Mouse (Mus musculus): ENCODE results near the gene Gm27029. TPM values are rescaled to one million over a fixed set of nuclear protein-coding genes. Genes with fewer than 3 reads are reported as not detected.
A peak's percentile ranks its signal among the peaks of the same experiment; 100 is the strongest.
"Not testable (repeated sequence)": the region's sequence is repeated elsewhere in the genome, so short reads cannot be mapped to it uniquely, and the experiment has no call there.

Gene Gm27029
- polyA plus RNA-seq, 1 experiment from 2014 or later: 15.0 TPM

- Histone ChIP-seq H3K27me3 (ENCODE audit: low read depth, poor library complexity, severe bottlenecking) (no peaks in the 10 kb centered on the region), H3K9me3 (replicated peaks) (no peaks in the 10 kb centered on the region), H3K27ac (no peak overlapping the region), H3K4me3 (no peak overlapping the region), H3K36me3 (peaks cover 4% of the 10 kb centered on the region), H3K4me1 (peaks cover 7% of the 10 kb centered on the region)
- 93% methylated on average over 10 of the region's 10 CpGs for WGBS
- no peak for DNase-seq (ENCODE audit: low spot score)
These were observed 26.9 kb upstream of the Gm27029 start for GRCm38 (mm10) chr11:101451536-101451935.

DNA sequence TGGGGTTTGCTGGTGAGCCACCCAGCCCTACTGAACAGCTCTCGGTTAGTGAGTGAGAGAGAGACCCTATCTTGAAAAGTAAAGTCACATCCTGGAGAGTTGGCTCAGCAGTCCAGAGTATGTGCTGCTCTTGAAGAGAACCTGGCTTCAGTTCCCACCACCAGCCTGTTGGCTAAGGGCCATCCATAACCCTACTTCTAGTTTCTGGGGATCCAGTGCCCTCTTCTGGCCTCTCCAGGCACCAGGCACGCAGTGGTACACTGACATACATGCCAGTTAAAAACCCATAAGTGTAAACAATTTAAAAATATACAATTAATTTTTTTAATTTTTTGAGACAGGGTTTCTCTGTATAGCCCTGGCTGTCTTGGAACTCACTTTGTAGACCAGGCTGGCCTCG lies 25.8 kb upstream of the Gm27029 start:
- Histone ChIP-seq H3K27me3 (ENCODE audit: low read depth, poor library complexity, severe bottlenecking) (no peaks in the 10 kb centered on the region), H3K9me3 (replicated peaks) (no peaks in the 10 kb centered on the region), H3K27ac (no peak overlapping the region), H3K4me3 (no peak overlapping the region), H3K36me3 (peaks cover 13% of the 10 kb centered on the region), H3K4me1 (peaks cover 7% of the 10 kb centered on the region)
- no peak for DNase-seq (ENCODE audit: low spot score)
- 85% methylated on average over 3 of the region's 3 CpGs for WGBS

DNA sequence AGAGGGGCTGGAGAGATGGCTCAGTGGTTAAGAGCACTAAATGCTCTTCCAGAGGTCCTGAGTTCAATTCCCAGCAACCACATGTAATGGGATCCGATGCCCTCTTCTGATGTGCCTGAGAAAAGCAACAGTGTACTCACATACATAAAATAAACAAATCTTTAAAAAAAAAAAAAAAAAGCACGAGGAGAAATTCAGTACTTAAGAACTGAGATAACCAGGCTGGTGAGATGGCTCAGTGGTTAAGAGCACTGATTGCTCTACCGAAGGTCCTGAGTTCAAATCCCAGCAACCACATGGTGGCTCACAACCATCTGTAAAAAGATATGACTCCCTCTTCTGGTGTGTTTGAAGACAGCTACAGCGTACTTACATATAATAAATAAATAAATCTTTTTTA lies 25.0 kb upstream of the Gm27029 start:
- H3K4me3 ChIP-seq; H3K4me1 ChIP-seq; H3K9me3 ChIP-seq (replicated peaks); H3K27ac ChIP-seq; H3K27me3 ChIP-seq (ENCODE audit: low read depth, poor library complexity, severe bottlenecking); DNase-seq (ENCODE audit: low spot score): not testable (repeated sequence)
- peaks cover 21% of the 10 kb centered on the region for H3K36me3 ChIP-seq
- WGBS: 90% methylated on average over 4 of the region's 4 CpGs

DNA sequence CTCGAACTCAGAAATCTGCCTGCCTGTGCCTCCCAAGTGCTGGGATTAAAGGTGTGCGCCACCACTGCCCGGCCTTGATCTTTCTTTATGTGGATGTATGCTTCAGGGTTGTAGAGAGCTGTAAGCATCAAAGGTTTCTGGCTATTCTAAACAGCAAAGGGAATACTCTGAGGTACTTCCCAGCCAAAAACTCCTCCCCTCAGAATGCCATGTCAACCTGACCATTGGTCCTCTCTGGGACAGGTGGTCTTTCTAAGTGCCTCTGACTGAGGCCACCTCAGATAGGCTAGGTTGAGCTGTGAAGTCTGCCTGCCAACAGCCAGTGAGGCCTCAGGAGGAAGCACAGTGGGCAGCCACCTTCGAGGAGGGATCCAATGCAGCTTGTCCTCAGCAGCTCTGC lies 24.3 kb upstream of the Gm27029 start:
- 84% methylated on average over 4 of the region's 4 CpGs for WGBS
- DNase-seq (ENCODE audit: low spot score): no peak
- H3K4me1 ChIP-seq: peaks cover 15% of the 10 kb centered on the region
- H3K27me3 ChIP-seq (ENCODE audit: low read depth, poor library complexity, severe bottlenecking): no peaks in the 10 kb centered on the region
- no peak overlapping the region; the same call in 1 of the 2 replicates for H3K4me3 ChIP-seq
- H3K36me3 ChIP-seq: peaks cover 28% of the 10 kb centered on the region
- H3K9me3 ChIP-seq (replicated peaks): no peaks in the 10 kb centered on the region
- no peak overlapping the region for H3K27ac ChIP-seq

DNA sequence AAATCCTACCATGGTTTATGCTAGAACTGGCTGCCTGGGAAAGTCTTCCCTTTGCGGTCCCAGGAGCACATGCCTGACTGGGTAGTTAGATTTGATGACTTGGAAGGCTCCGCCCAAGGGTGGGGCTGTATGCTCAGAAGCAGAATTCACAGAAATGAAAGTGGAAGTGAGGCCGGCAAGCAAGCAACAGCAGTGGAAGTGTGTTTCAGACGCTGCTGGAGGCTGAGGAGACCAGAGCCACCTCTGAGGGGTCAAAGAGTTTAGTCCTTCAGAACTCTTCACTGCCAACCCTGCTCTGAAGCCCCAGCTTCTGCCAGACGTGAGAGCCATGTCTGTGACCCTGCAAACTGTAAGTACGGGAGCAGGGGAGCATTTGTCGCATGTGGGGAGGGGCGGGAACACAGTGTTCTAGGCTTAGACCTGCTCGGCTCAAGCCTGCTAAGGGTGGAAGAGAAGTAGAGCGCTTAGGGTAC lies 23.7 kb upstream of the Gm27029 start, which contains the start of gene Ifi35:
TSS of gene Ifi35 (plus strand) at position 134 of the 473 bp plus-strand sequence.
- peak within 1 kb of the TSS; percentile 40 for H3K4me3 ChIP-seq
- peaks cover 21% of the 10 kb centered on the region for H3K4me1 ChIP-seq
- H3K9me3 ChIP-seq (replicated peaks): no peaks in the 10 kb centered on the region
- H3K27ac ChIP-seq: peak within 1 kb of the TSS; percentile 50; the same call in 1 of the 2 replicates
- H3K27me3 ChIP-seq (ENCODE audit: low read depth, poor library complexity, severe bottlenecking): no peaks in the 10 kb centered on the region
- 34% methylated on average over 10 of the region's 10 CpGs for WGBS
- peaks cover 34% of the 10 kb centered on the region for H3K36me3 ChIP-seq
- no peak for DNase-seq (ENCODE audit: low spot score)

DNA sequence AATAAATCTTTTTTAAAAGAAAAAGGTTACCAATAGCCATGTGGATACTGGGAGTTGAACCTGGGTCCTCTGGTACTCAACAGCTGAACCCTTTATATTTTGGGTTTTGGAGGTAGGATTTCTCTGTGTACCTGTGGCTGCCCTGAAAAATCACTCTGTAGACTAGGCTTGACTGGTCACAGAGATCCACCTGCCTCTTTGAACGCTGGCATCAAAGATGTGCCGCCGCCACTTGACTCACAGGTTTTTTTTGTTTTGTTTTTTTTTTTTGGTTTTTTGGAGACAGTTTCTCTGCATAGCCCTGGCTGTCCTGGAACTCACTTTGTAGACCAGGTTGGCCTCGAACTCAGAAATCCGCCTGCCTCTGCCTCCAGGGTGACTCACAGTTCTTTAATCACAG lies 23.2 kb upstream of the Gm27029 start:
- no peak for DNase-seq (ENCODE audit: low spot score)
- Histone ChIP-seq H3K9me3 (replicated peaks) (no peaks in the 10 kb centered on the region), H3K27ac (no peak overlapping the region), H3K4me3 (no peak overlapping the region; the same call in 1 of the 2 replicates), H3K27me3 (ENCODE audit: low read depth, poor library complexity, severe bottlenecking) (no peaks in the 10 kb centered on the region), H3K36me3 (peaks cover 38% of the 10 kb centered on the region), H3K4me1 (peaks cover 25% of the 10 kb centered on the region)
- 86% methylated on average over 5 of the region's 5 CpGs for WGBS

DNA sequence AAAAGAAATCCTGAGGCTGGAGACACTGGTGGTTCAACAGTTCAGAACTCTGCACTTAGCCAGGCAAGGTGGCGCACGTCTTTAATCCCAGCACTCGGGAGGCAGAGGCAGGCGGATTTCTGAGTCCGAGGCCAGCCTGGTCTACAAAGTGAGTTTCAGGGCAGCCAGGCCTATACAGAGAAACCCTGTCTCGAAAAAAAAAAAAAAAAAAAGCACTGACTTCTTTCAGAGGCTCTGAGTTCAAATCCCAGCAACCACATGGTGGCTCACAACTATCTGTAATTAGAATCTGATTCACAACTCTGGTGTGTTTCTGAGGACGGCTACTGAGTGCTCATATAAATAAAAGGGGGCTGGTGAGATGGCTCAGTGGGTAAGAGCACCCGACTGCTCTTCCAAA lies 22.3 kb upstream of the Gm27029 start:
- 92% methylated on average over 8 of the region's 8 CpGs for WGBS
- Histone ChIP-seq H3K4me1 (peaks cover 25% of the 10 kb centered on the region), H3K36me3 (peaks cover 38% of the 10 kb centered on the region)
- not testable (repeated sequence) for DNase-seq (ENCODE audit: low spot score); H3K27ac ChIP-seq; H3K4me3 ChIP-seq; H3K9me3 ChIP-seq (replicated peaks); H3K27me3 ChIP-seq (ENCODE audit: low read depth, poor library complexity, severe bottlenecking)

- peaks cover 38% of the 10 kb centered on the region for H3K36me3 ChIP-seq
- H3K4me1 ChIP-seq: peaks cover 25% of the 10 kb centered on the region
- WGBS: 83% methylated on average over 1 of the region's 1 CpGs
- no peak overlapping the region for H3K4me3 ChIP-seq
- H3K9me3 ChIP-seq (replicated peaks): no peaks in the 10 kb centered on the region
- DNase-seq (ENCODE audit: low spot score): no peak
- H3K27ac ChIP-seq: no peak overlapping the region
- no peaks in the 10 kb centered on the region for H3K27me3 ChIP-seq (ENCODE audit: low read depth, poor library complexity, severe bottlenecking)
These were observed 21.7 kb upstream of the Gm27029 start for GRCm38 (mm10) chr11:101446319-101446718.

DNA sequence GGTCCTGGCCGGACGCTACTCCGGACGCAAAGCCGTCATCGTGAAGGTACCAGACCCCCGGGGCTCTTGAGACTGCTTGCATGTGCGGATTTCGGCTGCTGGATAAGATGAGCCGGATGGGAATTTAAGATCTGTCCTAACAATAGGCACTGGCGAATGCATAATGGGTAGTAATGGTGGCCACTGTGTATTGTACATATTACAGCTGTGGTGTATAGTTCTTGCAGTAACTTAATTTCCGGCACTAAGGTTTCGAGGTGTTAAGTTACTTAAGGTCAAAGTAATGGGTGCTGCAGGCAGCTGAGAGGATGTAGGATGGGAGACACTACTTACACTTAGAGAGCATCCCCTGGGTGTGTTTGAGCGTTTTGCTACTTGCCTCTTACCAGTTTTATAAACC lies 18.2 kb upstream of the Gm27029 start:
- H3K4me3 ChIP-seq: peak overlapping the region; percentile 66
- no peaks in the 10 kb centered on the region for H3K9me3 ChIP-seq (replicated peaks)
- peaks cover 20% of the 10 kb centered on the region for H3K4me1 ChIP-seq
- 1% methylated on average over 14 of the region's 14 CpGs for WGBS
- H3K27me3 ChIP-seq (ENCODE audit: low read depth, poor library complexity, severe bottlenecking): no peaks in the 10 kb centered on the region
- H3K36me3 ChIP-seq: peaks cover 38% of the 10 kb centered on the region
- H3K27ac ChIP-seq: peak overlapping the region; percentile 92
- DNase-seq (ENCODE audit: low spot score): no peak

- under 1% methylated on average over 42 of the region's 42 CpGs for WGBS
- H3K27me3 ChIP-seq (ENCODE audit: low read depth, poor library complexity, severe bottlenecking): no peaks in the 10 kb centered on the region
- peaks cover 38% of the 10 kb centered on the region for H3K36me3 ChIP-seq
- DNase-seq (ENCODE audit: low spot score): peak; percentile 98
- peaks cover 20% of the 10 kb centered on the region for H3K4me1 ChIP-seq
- H3K9me3 ChIP-seq (replicated peaks): no peaks in the 10 kb centered on the region
- H3K4me3 ChIP-seq: peak within 1 kb of the TSS; percentile 66
- H3K27ac ChIP-seq: peak within 1 kb of the TSS; percentile 92
These were observed 17.6 kb upstream of the Gm27029 start, which contains the start of gene Rpl27 for GRCm38 (mm10) chr11:101442127-101442693. Rpl27 (plus strand) TSS chr11:101442298.

- Histone ChIP-seq H3K27ac (peak overlapping the region; percentile 92), H3K4me1 (peaks cover 20% of the 10 kb centered on the region), H3K4me3 (peak overlapping the region; percentile 66), H3K36me3 (peaks cover 35% of the 10 kb centered on the region)
- not testable (repeated sequence) for H3K27me3 ChIP-seq (ENCODE audit: low read depth, poor library complexity, severe bottlenecking); DNase-seq (ENCODE audit: low spot score); H3K9me3 ChIP-seq (replicated peaks)
- WGBS: 37% methylated on average over 15 of the region's 15 CpGs
These were observed 17.0 kb upstream of the Gm27029 start for GRCm38 (mm10) chr11:101441450-101442126.

- not testable (repeated sequence) for H3K4me3 ChIP-seq; H3K4me1 ChIP-seq; H3K9me3 ChIP-seq (replicated peaks); DNase-seq (ENCODE audit: low spot score); H3K27me3 ChIP-seq (ENCODE audit: low read depth, poor library complexity, severe bottlenecking); H3K27ac ChIP-seq
- WGBS: 55% methylated on average over 3 of the region's 3 CpGs
- H3K36me3 ChIP-seq: peaks cover 32% of the 10 kb centered on the region
These were observed 13.4 kb upstream of the Gm27029 start for GRCm38 (mm10) chr11:101438006-101438405.

DNA sequence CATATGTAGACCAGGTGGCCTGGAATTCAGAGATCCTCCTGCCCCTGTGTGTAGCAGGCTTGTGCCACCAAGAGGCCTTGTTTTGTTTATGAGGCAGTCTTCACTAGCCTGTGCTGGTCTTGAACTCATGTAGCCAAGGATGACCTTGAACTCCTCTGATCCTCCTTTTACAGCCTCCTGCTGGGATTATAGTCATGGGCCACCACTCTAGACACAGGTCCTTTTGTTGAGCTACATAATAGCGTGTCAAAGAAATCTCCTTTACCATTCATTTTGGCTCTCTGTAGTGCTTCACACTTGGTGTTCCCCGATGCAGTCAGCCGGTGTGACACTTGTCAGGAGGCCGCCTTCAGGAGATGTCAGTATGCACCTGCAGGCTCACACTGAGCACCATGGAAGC lies 12.3 kb upstream of the Gm27029 start:
- Histone ChIP-seq H3K27ac (no peak overlapping the region), H3K36me3 (peaks cover 40% of the 10 kb centered on the region), H3K4me1 (no peaks in the 10 kb centered on the region), H3K4me3 (no peak overlapping the region), H3K27me3 (ENCODE audit: low read depth, poor library complexity, severe bottlenecking) (no peaks in the 10 kb centered on the region), H3K9me3 (replicated peaks) (no peaks in the 10 kb centered on the region)
- 88% methylated on average over 4 of the region's 4 CpGs for WGBS
- no peak for DNase-seq (ENCODE audit: low spot score)

Measured in limb, embryonic 10.5 days (tissue).